Mouse (Mus musculus) urinary bladder, postnatal 36 days (tissue): ENCODE data around the gene Dmrtb1.

ENCODE experiments used
- DNase-seq, 2 experiments: peaks; one replicate each; pipeline ENCODE4 v3.0.0; 2022; ENCODE audit warnings: low spot score in 2 of 2, mixed read lengths in 1 of 2

Dmrtb1 gene

DNA sequence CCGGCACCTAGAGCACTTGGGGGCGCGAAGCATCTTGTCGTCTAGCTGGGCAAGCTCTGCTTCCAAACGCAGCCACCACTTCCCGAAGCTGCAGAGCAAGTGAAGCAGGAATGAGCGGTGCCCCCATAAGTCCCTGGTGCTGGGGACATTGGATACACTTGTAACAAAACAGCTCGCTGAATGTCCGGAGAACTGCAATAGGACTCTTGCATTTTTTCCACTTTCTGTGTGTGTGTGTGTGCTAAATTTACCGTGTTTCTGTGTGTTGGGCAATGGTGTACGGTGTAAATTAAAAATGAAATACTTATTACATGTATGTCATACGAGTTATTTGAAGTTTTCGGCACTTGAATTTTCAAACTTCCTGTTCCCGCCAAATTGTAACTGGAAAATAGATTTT, at the start of gene Dmrtb1:
Gene Dmrtb1 (minus strand): TSS at position 101 of the 400 bp plus-strand sequence.
- DNase-seq: no peak

DNA sequence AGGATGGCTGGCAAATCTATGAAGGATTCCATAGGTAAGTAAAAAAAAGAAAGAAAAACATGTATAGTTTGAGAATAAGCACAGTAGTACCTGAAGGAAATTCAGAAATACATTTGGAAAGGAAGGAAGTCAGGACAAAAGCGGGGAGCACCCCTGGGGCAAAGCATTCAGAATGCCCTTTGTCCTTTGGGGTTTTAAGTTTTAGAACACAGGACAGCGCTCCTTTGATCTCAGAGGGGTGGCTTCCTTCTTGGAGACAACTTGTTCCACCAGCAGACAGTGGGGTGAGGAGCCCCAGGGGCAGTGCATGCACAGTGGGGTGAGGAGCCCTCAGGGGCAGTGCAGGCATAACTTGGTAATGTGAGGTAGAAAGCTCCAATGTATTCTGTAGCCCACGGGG, 49.6 kb upstream of the Dmrtb1 start:
- no peak for DNase-seq

DNA sequence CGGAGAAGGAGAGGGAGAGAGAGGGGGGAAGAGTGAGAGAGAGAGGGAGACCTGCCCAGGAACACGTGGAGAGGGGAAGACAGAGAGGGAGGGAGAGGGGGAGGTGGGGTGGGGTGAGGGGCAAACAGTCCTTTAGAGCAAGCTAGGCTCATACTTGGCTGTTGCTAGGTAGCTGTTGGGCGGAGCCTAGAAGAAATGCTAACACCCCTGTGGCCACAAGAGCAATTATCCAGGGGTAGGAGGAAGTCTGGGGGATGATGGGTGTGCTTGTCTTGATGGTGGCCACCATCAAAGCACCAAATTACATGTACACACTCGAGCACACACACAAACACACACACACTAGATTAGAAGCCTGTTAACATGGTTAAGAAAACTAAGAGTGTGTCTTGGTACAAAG, 48.6 kb upstream of the Dmrtb1 start:
- no peak for DNase-seq

DNA sequence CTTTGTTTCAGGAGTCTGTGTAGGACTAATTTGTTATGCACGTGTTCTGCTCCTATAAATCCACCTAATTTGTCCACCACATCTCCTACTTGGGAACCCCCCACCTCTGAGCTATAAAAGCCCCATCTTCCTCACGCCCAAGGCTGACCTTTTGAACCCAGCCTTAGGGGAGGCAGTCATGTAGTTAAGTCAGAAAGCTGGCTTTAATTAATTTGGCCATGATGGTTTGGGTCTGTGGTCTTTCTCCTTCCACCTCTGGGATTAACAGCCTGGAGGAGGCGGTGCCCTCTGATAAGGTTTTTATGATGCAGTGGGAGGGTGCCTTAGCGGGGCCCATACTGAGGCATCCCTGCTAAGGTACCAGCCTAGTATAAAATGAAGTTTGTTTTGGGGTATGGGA, 48.2 kb upstream of the Dmrtb1 start:
- no peak for DNase-seq

DNA sequence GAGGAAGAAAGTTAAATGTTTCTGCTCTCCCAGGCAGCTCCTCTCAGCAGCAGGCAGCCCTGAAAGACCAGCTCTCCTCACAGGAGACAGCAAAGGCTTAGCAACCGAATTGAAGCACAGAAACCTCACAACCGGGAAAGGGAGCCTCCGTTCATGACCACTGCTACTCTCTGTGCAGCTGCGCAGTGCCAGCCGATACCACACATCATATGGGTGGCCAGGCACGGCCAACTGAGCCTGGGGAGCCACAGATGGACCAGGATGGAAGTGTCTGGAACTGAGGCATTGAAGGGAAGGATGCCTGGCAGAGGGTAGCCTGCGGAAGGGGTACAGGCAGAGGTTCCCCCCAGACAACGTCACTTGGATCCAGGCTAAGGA, 47.0 kb upstream of the Dmrtb1 start:
- DNase-seq: no peak

DNA sequence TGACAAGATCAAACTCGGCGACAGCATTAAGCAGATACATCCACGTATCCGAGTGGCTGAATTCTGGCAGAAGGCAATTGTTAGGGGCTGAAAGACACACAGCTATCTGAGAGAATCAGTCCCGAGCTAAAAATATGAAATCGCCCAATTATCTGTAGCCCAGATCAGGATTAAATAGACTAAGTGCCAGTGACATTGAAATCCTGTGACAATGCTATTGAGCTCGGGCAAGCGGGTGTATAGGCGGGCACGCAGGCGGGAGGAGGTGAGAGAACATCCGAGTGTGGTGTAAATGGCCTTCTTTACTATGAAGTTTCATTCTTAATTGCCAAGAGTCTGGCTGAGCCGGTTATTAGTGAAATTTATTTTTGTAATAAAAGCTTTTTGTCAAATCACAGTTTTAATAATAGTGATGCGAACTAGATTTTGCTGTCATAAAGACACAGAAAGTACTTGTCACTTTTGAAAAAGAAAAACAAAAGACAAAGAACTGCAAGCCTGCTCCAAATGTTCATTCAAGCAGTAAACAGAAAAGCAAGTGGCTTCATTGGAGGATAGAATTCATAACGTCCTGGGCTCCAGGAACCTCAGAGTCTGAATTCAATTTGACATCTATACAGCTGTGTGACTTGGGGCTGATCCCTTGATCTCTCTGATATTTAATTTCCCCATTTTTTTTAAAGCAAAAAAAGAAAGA, 46.5 kb upstream of the Dmrtb1 start:
- DNase-seq: no peak

DNA sequence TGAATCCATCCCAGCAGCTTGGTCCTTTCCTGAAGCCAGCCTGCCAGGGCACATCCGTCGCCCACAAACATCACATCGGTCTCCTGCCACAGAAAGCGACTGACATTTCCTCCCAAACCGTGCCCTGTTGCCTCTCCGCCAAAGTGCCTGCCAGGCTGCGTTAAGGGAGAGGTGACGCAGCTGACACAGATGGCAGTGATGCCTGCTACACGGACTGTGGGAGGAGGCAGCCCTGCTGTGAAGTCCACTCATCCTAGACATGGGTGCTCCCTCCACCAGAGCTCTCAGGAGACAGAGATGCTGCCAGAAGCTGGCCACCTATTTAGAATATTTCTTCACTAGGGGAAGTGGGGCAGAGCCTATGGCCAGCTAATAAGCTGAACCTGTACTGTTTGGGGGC, 41.4 kb upstream of the Dmrtb1 start:
- DNase-seq: no peak

DNA sequence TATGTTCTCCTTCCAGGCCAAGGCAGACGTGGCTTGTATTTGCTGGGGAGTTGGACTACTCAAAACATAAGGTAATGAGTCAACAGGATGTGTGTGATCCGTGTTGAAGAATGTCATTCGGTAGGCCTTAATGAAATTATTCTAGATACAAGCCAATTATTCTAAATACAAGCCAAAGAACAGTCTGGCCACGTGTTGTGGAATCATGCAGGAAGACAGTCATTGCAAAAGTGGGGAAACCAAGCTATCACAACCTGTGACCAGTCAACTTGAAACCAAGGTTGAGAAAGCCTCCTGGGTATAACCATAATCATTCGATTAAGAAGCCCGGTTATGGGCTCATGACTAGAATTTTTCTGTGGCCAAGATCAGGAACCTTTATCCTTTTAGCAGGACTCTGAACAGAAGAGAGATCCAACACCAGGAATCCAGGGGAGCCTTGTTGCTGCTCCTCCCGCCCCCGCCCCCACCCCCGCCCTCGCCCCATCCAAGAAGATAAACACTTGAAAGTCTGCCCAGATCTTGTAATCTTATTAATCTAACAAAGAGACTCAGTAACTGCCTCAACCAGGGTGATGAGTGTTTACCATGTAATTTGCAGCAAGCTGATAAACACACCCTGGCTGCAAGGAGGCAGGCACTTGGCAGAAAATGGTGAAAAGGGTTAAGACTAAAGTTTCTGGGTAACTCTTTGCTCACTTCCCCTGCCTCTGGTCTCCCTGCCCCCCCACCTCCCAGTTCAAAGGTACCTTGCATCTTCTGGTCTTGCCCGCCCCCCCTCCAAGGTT, 36.2 kb upstream of the Dmrtb1 start:
- no peak for DNase-seq

DNA sequence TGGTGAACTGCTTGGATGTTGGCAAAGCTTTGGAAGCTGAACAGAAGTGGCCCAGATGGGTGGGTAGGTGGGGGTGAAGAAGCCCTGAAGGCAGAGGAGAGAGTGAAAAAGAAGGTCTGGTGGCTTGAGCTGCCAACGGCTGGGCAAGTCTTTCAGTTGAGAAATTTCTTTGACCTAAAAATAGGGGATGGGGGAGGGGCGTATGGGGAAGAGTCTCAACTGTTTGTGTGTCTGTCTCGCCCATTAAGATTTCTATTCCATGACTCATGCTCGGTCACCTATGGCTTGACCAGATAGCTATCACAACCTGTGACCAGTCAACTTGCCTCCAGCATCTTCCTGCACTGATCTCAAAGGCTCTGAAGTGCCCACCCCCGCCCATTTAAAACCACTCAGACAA, 35.1 kb upstream of the Dmrtb1 start:
- no peak for DNase-seq

DNA sequence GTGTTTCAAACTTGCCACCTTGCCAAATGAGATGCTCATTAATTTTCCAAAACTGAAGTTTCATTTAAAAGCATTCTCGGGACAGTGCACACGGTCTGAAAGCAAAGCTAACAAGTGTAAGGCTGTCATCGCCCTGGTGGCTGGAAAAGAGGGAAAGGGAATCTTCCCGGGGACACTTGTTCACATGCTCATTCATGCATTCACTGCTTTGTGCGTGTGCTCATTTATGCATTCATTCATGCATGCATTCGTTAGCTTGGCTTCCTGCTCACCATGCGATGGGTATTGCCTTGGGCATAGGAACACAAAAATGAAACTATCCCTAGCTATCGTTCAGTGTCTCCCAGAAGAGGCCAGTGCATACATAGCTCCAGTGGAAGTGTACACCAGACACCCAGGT, 34.7 kb upstream of the Dmrtb1 start:
- no peak for DNase-seq

DNA sequence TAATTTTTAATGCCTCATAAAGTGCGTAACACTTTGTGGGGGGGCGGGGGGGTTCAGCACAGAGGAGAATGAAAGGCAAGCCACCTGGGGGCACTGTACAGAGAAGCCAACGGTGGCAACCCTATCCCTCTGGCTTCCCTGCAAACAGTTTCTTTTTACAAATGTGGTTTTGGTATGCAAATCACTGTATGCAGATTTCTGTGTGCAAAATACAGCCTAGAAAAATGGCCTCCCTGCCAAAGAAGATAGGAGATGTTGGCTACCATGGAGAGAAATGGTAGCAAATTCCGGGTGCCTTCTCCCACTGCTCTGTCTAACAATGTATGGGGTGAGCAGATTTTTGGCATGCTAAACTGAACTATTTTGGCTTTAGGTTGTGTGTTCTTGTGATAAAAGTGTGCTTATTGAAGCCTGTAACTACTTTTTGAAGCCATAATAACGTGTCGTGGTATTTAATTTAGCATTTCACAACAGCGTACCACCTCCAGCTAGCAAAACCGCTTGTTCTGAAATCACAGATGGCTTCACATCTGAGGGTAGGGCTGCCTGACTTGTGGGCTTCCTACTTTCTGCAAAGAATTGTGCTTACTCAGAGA, 33.8 kb upstream of the Dmrtb1 start:
- DNase-seq: no peak

DNA sequence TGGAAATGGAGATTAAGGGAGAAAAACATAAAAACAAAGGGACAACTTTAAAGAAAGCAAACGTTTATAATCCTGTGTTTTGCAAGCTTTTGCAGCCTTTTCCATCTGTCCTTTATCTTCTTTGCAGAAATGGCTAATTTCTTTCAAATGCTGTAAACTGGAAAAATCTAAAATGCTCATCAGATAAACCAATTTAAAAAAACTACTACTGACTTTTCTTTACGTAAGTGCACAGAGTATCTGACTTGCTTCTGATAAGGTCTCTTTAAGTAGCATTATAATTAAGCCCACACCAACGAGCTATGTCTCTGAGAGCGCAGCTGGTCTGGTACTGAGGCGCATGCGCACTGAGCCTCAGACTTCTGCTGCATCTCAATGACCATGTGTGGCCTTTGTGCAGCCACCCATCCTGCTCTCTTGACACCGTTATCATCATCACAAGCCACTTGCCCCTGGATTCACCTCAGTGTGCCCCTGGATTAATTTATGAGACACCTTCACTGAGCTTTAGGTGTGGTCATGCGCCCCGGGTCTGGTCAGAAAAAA, 32.8 kb upstream of the Dmrtb1 start:
- no peak for DNase-seq

DNA sequence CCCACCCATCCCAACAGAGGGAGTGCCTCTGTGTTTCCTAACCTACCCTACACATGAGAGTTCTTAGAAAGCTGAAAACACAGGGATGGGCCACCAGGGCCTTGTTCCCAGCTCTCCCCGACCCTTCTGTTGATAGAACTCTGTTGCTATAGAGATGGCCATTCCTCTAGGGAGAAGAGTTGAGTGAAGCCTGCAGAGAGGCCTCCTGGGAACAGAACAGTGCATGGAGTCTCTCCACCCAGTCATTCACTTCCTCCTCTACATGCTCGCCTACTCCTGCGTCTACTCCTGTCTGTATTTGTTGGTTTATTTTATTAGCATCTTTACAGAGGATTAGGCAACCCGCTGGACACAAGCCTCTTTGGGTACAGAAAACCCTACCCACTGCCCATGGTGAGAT, 22.9 kb upstream of the Dmrtb1 start:
- DNase-seq: no peak

DNA sequence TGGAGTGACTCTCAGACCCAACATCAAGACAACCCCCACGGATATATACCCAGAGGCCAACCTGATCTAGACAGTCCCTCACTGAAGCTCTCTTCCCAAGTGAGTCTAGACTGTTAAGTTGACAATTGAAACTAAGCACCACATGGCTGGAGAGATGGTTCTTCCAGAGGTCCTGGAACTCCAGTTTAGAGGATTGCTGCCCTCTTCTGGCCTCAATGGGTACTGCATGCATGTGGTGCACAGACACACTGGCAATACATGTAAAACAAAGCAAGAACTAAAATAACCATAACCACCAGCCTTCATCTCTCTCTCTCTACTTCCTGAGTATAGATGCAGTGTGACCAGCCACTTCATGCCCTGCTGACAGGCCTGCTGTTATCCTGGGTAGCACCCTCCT, 20.2 kb upstream of the Dmrtb1 start:
- DNase-seq: no peak

DNA sequence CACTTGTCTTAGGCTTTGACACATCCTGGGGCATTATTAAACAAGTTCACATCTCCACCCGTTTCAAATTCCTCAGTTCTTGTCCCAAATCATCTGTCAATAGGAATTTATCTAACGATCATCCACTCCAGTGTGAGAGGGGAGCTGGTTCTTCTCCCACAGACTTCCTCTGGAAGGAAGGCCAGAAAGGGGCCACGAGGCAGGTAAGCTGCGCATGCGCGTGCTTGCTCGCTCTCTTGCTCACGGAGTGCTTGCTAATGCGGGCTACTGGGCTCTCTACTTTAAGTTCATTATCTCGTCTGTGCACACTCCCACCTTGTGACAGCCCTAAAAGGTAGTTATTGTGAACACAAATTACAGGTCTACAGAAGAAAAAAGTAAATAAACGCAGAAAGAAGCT, 17.6 kb upstream of the Dmrtb1 start:
- DNase-seq: no peak

DNA sequence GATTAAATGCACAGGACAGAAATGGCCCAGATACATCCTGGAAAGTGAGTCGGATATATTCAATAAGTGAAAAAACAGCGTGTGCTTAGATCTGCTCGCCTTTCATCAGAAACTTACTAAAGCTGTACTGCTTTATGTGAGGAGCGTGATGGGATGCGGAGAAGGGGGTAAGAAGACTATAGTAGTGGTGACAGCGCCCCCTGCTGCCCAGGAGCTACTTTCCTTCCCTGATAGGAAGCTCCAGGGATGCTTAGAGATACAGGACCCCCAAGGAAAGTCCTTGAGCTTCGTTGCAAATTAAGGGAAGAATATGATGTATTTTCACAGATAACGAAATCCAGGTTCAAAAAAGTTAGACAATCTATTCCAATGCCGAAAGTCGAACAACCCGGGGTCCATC, 17.1 kb upstream of the Dmrtb1 start:
- peak; percentile 9 to 17 for DNase-seq

DNA sequence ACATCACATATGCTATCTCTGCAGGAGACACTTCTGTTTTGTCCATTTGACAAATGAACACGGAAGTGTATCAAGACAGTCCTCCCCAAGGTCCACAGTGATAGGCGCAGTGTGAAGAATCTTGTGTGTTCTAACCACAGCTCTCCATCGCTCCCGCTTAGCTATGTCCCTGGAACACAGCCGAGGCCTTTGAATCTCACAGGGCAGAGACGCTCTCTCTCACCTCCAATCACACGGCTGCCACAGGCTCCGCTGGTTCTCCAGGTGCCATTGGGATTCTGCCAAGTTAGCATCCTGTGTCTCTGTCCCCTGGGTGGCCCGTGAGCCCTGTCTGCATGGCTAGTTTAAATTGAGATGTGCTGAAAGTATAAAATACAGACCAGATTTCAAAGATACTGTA, 15.2 kb upstream of the Dmrtb1 start:
- DNase-seq: no peak

DNA sequence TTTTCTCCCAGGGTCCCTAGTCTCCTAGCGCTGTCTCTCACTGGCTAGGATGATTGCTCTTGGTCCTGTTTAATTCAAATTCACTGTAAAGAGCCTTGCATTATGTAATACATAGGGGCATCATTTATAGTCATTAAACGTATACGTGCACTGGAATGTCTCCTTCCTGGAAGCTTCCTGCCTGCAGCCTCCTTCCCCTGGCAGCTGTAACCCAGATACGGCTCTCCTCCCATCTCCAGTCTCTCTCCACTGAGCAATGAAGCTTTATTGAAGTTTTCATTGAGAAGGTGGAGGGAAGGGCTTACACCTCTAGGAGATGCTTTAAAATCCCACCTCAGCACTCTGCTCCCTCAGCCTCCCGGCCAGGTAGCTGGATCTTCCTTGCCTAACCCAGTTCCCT, 9.8 kb upstream of the Dmrtb1 start:
- DNase-seq: no peak

DNA sequence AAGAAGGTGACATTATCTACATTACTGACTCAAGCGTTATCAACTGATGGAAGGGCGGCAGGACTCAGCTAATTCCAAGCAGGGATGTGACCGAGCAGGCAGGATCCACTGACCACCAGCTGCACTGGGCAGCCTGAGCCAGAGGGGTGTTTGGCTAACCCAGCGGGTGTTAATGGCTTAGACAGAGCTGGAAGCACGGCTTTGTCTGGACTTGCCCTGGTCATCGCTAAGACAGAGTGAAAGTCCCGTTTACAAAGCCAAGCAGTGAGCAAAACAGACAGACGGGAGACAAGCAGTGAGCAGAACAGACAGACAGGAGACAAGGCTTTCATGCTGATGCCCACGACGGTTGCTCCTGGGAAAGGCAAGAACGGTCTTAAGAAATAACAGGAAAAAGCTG, 4.2 kb upstream of the Dmrtb1 start:
- no peak for DNase-seq

DNA sequence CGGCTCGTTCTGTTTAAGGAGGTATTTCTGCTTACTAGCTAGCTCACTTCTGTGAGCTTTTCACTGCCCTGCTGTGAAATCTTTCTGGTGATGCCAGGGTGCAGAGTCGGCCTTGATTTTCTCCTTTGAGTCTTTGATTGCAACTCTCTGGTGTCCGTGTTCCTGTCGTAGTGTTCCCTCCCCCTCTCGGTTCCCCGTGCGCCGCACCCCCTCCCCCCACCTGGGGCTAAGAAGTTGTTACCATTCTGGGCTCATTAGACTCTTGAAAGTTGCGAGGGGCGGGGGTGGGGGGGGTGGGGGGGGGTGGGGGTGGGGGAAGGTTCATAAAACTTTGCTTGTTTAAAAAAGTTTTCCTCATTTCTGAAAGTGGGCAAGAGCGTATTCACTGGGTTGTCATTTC, 3.1 kb upstream of the Dmrtb1 start:
- no peak for DNase-seq

DNA sequence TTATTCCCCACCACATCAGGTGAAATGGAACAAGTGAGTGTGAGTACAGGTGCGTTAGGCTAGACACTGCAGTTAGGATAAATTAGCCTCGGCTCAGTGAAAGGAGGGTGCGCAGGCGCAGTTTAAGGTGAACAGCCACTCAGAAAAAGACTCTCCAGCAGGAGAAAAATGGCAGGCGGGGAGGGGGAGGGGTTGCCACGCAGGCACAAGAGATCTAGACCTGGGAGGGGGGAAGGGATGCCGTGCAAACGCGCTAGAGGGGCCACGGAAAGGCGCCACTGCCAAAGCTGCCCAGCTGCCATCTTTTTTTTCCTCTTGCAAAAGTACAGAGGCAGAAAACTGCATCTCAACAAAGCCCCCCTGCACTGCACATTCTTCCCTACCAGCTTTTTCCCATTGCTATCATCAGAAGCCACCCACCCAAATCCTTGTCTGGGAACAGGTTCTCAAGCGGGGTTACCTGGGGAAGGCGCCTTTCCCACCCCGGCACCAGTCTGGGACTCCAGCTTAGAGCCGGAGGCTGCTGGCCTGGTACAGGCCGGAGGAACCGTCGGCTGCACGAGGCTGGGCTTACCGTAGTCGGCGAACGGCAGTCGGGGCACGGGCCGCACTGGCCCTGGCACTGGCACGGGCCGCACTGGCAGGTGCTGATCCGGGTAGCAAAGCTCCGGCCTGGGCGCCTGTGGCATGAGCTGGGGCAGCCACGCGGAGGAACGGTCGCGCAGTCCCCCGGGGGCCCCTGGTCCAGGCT, 849 bp downstream of the Dmrtb1 start:
- DNase-seq: no peak
